Mouse (Mus musculus) C2C12 (cell line): ENCODE measurements around the gene Il5ra.

Experiments
- CTCF ChIP-seq: IDR thresholded peaks from one replicate; pipeline ENCODE4 v1.5.1; 2011; ENCODE audit not compliant: control insufficient read depth, insufficient read depth, insufficient read length
- MAX ChIP-seq: IDR thresholded peaks from one replicate; pipeline ENCODE4 v1.6.1; 2011; ENCODE audit warnings: mild to moderate bottlenecking, control low read depth
- MYOD1 ChIP-seq: IDR thresholded peaks from one replicate; pipeline ENCODE4 v1.6.1; 2011; ENCODE audit warnings: low read depth; ENCODE audit not compliant: control insufficient read depth, insufficient read length
- MYOG ChIP-seq: IDR thresholded peaks from one replicate; pipeline ENCODE4 v1.6.1; 2011; ENCODE audit not compliant: control insufficient read depth, insufficient read length; ENCODE audit errors: extremely low read depth
- USF1 ChIP-seq: IDR thresholded peaks from one replicate; pipeline ENCODE4 v1.6.1; 2011; ENCODE audit warnings: low read depth, mild to moderate bottlenecking, control low read depth, moderate library complexity

- TF ChIP-seq CTCF, result no peak
- TF ChIP-seq USF1, result no peak
- no peak for TF ChIP-seq MYOD1
- no peak for TF ChIP-seq MYOG
- peak; percentile 90 for TF ChIP-seq MAX
Measured at GRCm38 (mm10) chr6:106768640-106769289, 19.9 kb upstream of the Il5ra start, which contains the start of gene Trnt1.
